Mouse (Mus musculus): ENCODE results near the gene Tmem151b. TPM values are rescaled to one million over a fixed set of nuclear protein-coding genes. Genes with fewer than 3 reads are reported as not detected.

Tmem151b gene
- total RNA-seq, 1 experiment: 2.1 TPM

DNA sequence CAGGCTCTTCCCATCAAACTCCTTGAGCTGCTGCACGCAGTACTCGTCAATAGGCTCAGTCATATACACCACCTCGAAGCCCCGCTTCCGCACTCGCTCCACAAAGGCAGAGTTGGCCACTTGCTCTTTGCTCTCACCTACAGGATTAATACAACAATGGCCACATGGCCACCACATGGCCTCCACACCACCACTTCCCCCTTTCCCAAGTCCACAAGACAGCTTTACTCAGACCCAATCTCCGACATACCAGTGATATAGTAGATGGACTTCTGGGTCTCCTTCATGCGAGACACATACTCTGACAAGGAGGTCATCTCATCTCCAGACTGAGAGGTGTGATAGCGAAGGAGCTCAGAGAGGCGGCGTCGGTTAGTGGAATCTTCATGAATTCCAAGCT lies 19.5 kb upstream of the Tmem151b start:
- no peak for DNase-seq (ENCODE audit: low read depth, low spot score)
- peaks cover 74% of the 10 kb centered on the region for H3K36me3 ChIP-seq (ENCODE audit: control insufficient read depth, insufficient read depth, low read length, poor library complexity, severe bottlenecking)
- H3K9me3 ChIP-seq (ENCODE audit: control insufficient read depth, insufficient read depth, low read depth, low read length): no peaks in the 10 kb centered on the region
- H3K4me1 ChIP-seq (ENCODE audit: control insufficient read depth in 2 of 2, insufficient read depth in 2 of 2, low read length in 2 of 2, poor library complexity in 1 of 2): peaks cover 0 to 3% of the 10 kb centered on the region in 2 experiments; a peak in 1 of 4 replicates
- no peak overlapping the region for H3K4me3 ChIP-seq (ENCODE audit: insufficient read depth in 1 of 2, low read depth in 1 of 2, low read length in 2 of 2, poor library complexity in 1 of 2, severe bottlenecking in 1 of 2)
- H3K27ac ChIP-seq (ENCODE audit: insufficient read depth, low read depth, low read length, poor library complexity, severe bottlenecking): no peak overlapping the region
- in situ Hi-C loops (cut with MboI; ENCODE audit: low sequenced_read_pairs in 2 of 2, unreplicated experiment in 2 of 2): no loop called here
- H3K9ac ChIP-seq (ENCODE audit: insufficient read depth, low read depth, low read length, poor library complexity, severe bottlenecking): no peak overlapping the region
- TF ChIP-seq ZNF384 (IDR thresholded peaks at IDR 0.05; ENCODE audit: low read depth, low read length) (no peak), HCFC1 (IDR thresholded peaks at IDR 0.05; ENCODE audit: borderline replicate concordance, insufficient read depth, low read length) (no peak), CHD2 (IDR thresholded peaks at IDR 0.05; ENCODE audit: low read depth, low read length) (0 out of 2 replicates have a peak, but pooled peaks have one; percentile 28), MAFK (IDR thresholded peaks at IDR 0.05; ENCODE audit: insufficient read depth, low read depth, low read length) (no peak)

- H3K4me3 ChIP-seq (ENCODE audit: insufficient read depth in 1 of 2, low read depth in 1 of 2, low read length in 2 of 2, poor library complexity in 1 of 2, severe bottlenecking in 1 of 2): no peak overlapping the region
- peaks cover 67% of the 10 kb centered on the region for H3K36me3 ChIP-seq (ENCODE audit: control insufficient read depth, insufficient read depth, low read length, poor library complexity, severe bottlenecking)
- peaks cover 0 to 3% of the 10 kb centered on the region in 2 experiments; a peak in 1 of 4 replicates for H3K4me1 ChIP-seq (ENCODE audit: control insufficient read depth in 2 of 2, insufficient read depth in 2 of 2, low read length in 2 of 2, poor library complexity in 1 of 2)
- in situ Hi-C loops (cut with MboI; ENCODE audit: low sequenced_read_pairs in 2 of 2, unreplicated experiment in 2 of 2): no loop called here
- DNase-seq (ENCODE audit: low read depth, low spot score): no peak
- H3K9me3 ChIP-seq (ENCODE audit: control insufficient read depth, insufficient read depth, low read depth, low read length): no peaks in the 10 kb centered on the region
- no peak; the same call in 1 of the 2 replicates for TF ChIP-seq CHD2 (IDR thresholded peaks at IDR 0.05; ENCODE audit: low read depth, low read length)
- no peak for TF ChIP-seq ZC3H11A (IDR thresholded peaks at IDR 0.05; ENCODE audit: borderline replicate concordance, low read depth, low read length)
- TF ChIP-seq ZNF384 (IDR thresholded peaks at IDR 0.05; ENCODE audit: low read depth, low read length): no peak
- no peak for TF ChIP-seq MAFK (IDR thresholded peaks at IDR 0.05; ENCODE audit: insufficient read depth, low read depth, low read length)
- TF ChIP-seq HCFC1 (IDR thresholded peaks at IDR 0.05; ENCODE audit: borderline replicate concordance, insufficient read depth, low read length): no peak
- no peak overlapping the region for H3K27ac ChIP-seq (ENCODE audit: insufficient read depth, low read depth, low read length, poor library complexity, severe bottlenecking)
- no peak overlapping the region for H3K9ac ChIP-seq (ENCODE audit: insufficient read depth, low read depth, low read length, poor library complexity, severe bottlenecking)
Observed at GRCm38 (mm10) chr17:45567162-45567601, 17.7 kb upstream of the Tmem151b start.

DNA sequence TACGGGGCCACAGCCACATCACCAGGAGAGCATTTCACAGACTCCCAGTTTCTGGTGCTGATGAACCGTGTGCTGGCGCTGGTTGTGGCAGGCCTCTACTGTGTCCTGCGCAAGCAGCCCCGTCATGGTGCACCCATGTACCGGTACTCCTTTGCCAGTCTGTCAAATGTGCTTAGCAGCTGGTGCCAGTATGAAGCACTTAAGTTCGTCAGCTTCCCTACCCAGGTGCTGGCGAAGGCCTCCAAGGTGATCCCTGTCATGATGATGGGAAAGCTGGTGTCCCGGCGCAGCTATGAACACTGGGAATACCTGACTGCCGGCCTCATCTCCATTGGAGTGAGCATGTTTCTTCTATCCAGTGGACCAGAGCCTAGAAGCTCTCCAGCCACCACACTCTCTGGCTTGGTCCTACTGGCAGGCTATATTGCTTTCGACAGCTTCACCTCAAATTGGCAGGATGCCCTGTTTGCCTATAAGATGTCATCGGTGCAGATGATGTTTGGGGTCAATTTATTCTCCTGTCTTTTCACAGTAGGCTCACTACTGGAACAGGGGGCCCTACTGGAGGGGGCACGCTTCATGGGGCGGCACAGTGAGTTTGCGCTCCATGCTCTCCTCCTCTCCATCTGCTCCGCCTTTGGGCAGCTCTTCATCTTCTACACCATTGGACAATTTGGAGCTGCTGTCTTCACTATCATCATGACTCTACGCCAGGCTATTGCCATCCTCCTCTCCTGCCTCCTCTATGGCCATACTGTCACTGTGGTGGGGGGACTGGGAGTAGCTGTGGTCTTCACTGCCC lies 17.1 kb upstream of the Tmem151b start:
- in situ Hi-C loops (cut with MboI; ENCODE audit: low sequenced_read_pairs in 2 of 2, unreplicated experiment in 2 of 2): no loop called here
- peaks cover 0 to 3% of the 10 kb centered on the region in 2 experiments; a peak in 1 of 4 replicates for H3K4me1 ChIP-seq (ENCODE audit: control insufficient read depth in 2 of 2, insufficient read depth in 2 of 2, low read length in 2 of 2, poor library complexity in 1 of 2)
- no peaks in the 10 kb centered on the region for H3K9me3 ChIP-seq (ENCODE audit: control insufficient read depth, insufficient read depth, low read depth, low read length)
- peak; percentile 67 for TF ChIP-seq CHD2 (IDR thresholded peaks at IDR 0.05; ENCODE audit: low read depth, low read length)
- no peak for TF ChIP-seq ZC3H11A (IDR thresholded peaks at IDR 0.05; ENCODE audit: borderline replicate concordance, low read depth, low read length)
- no peak overlapping the region for H3K9ac ChIP-seq (ENCODE audit: insufficient read depth, low read depth, low read length, poor library complexity, severe bottlenecking)
- H3K27ac ChIP-seq (ENCODE audit: insufficient read depth, low read depth, low read length, poor library complexity, severe bottlenecking): no peak overlapping the region
- no peak overlapping the region for H3K4me3 ChIP-seq (ENCODE audit: insufficient read depth in 1 of 2, low read depth in 1 of 2, low read length in 2 of 2, poor library complexity in 1 of 2, severe bottlenecking in 1 of 2)
- H3K36me3 ChIP-seq (ENCODE audit: control insufficient read depth, insufficient read depth, low read length, poor library complexity, severe bottlenecking): peaks cover 64% of the 10 kb centered on the region
- DNase-seq (ENCODE audit: low read depth, low spot score): no peak

DNA sequence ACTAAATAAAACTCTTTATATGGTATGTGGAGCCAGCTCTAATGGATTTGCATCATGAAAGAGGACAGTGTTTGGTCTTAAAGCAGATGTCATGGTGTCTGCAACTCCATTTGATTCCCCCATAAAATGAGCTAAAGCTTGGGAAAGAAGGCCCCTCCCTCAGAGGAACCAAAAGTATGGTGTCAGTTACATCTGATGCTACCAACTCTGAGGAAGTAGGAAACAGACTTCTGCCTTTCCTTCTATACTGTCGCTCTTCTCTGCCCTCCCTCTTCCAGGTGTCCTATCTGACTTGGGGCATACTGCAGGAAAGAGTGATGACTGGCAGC lies 16.5 kb upstream of the Tmem151b start:
- no peak for TF ChIP-seq HCFC1 (IDR thresholded peaks at IDR 0.05; ENCODE audit: borderline replicate concordance, insufficient read depth, low read length)
- TF ChIP-seq ZC3H11A (IDR thresholded peaks at IDR 0.05; ENCODE audit: borderline replicate concordance, low read depth, low read length): no peak
- TF ChIP-seq MAFK (IDR thresholded peaks at IDR 0.05; ENCODE audit: insufficient read depth, low read depth, low read length): no peak
- no peak; the same call in 1 of the 2 replicates for TF ChIP-seq CHD2 (IDR thresholded peaks at IDR 0.05; ENCODE audit: low read depth, low read length)
- no peak for TF ChIP-seq ZNF384 (IDR thresholded peaks at IDR 0.05; ENCODE audit: low read depth, low read length)
- in situ Hi-C loops (cut with MboI; ENCODE audit: low sequenced_read_pairs in 2 of 2, unreplicated experiment in 2 of 2): no loop called here
- no peak overlapping the region for H3K4me3 ChIP-seq (ENCODE audit: insufficient read depth in 1 of 2, low read depth in 1 of 2, low read length in 2 of 2, poor library complexity in 1 of 2, severe bottlenecking in 1 of 2)
- no peak overlapping the region for H3K9ac ChIP-seq (ENCODE audit: insufficient read depth, low read depth, low read length, poor library complexity, severe bottlenecking)
- H3K36me3 ChIP-seq (ENCODE audit: control insufficient read depth, insufficient read depth, low read length, poor library complexity, severe bottlenecking): peaks cover 58% of the 10 kb centered on the region
- no peak for DNase-seq (ENCODE audit: low read depth, low spot score)
- H3K9me3 ChIP-seq (ENCODE audit: control insufficient read depth, insufficient read depth, low read depth, low read length): no peaks in the 10 kb centered on the region
- peaks cover 0 to 3% of the 10 kb centered on the region in 2 experiments; a peak in 1 of 4 replicates for H3K4me1 ChIP-seq (ENCODE audit: control insufficient read depth in 2 of 2, insufficient read depth in 2 of 2, low read length in 2 of 2, poor library complexity in 1 of 2)
- no peak overlapping the region for H3K27ac ChIP-seq (ENCODE audit: insufficient read depth, low read depth, low read length, poor library complexity, severe bottlenecking)

Measured in ES-E14 (cell line).